Comparison of ENCODE assay signal across 9 mouse cellular contexts in genomic region chr1:42539541-42540520, GRCm38 (mm10).
DNase-seq lines count a peak whose midpoint lies in the region; ATAC-seq and TF ChIP-seq lines count a peak whose summit lies in the region.
"Had no signal": no experiment of that assay in that cellular context is flagged by ENCODE, and none has a peak within 500 bp of the region (broad histone marks: within the 10 kb centered on the region; RNA-seq: fewer than 3 reads in every experiment).

No protein-coding gene starts in this region.

- H3K4me2 ChIP-seq in lung, embryonic 15.5 days, result peak overlapping the region; percentile 50
- H3K4me2 ChIP-seq in hindbrain, embryonic 13.5 days, result peak overlapping the region; percentile 53
- peak overlapping the region; percentile 49 for H3K4me2 ChIP-seq in neural tube, embryonic 15.5 days
- no peak overlapping the region for H3K4me2 ChIP-seq in liver, embryonic 11.5 days
- H3K4me2 ChIP-seq in liver, embryonic 12.5 days, result no peak overlapping the region

- no peak for TF ChIP-seq CTCF in lung, adult 2 months (IDR thresholded peaks at IDR 0.05; ENCODE audit: insufficient read depth, low read length)

- no peaks in the 10 kb centered on the region for H3K27me3 ChIP-seq in lung, embryonic 15.5 days
- peaks cover 7% of the 10 kb centered on the region; the same call in 1 of the 2 replicates for H3K27me3 ChIP-seq in hindbrain, embryonic 13.5 days
- H3K27me3 ChIP-seq in neural tube, embryonic 15.5 days (replicated peaks), result 0 out of 2 replicates have a peak, but pooled peaks cover 3% of the 10 kb centered on the region
- H3K27me3 ChIP-seq in liver, embryonic 11.5 days (replicated peaks; ENCODE audit: control insufficient read depth, insufficient read depth, low read length), result no peaks in the 10 kb centered on the region
- no peaks in the 10 kb centered on the region for H3K27me3 ChIP-seq in liver, embryonic 12.5 days (replicated peaks)

- ATAC-seq in lung, embryonic 15.5 days (ENCODE audit: borderline replicate concordance, extremely low read depth, low FRiP score, low TSS enrichment), result 0 out of 2 replicates have a peak, but pooled peaks have one; percentile 8
- peak; percentile 53 for ATAC-seq in hindbrain, embryonic 13.5 days (ENCODE audit: low FRiP score)
- ATAC-seq in neural tube, embryonic 15.5 days (ENCODE audit: low FRiP score), result peak; percentile 75
- no peak for ATAC-seq in liver, embryonic 11.5 days (replicated peaks; ENCODE audit: low FRiP score)
- ATAC-seq in liver, embryonic 12.5 days, result no peak

- H3K4me3 ChIP-seq in lung, embryonic 15.5 days, result no peak overlapping the region; the same call in 1 of the 2 replicates
- no peak overlapping the region for H3K4me3 ChIP-seq in lung, adult 2 months (replicated peaks; ENCODE audit: extremely low read depth, low read depth, low read length)
- peak overlapping the region; percentile 29 for H3K4me3 ChIP-seq in hindbrain, embryonic 13.5 days
- H3K4me3 ChIP-seq in neural tube, embryonic 15.5 days (replicated peaks), result peak overlapping the region; percentile 27
- no peak overlapping the region for H3K4me3 ChIP-seq in liver, embryonic 11.5 days (ENCODE audit: low read depth, low read length)
- H3K4me3 ChIP-seq in liver, embryonic 12.5 days, result no peak overlapping the region
- H3K4me3 ChIP-seq: erythroblast, embryonic 14.5 days had no signal

- H3K4me1 ChIP-seq in lung, embryonic 15.5 days, result 0 out of 2 replicates have a peak, but pooled peaks cover 6% of the 10 kb centered on the region
- no peaks in the 10 kb centered on the region for H3K4me1 ChIP-seq in lung, adult 2 months (ENCODE audit: control insufficient read depth, insufficient read depth, low read length)
- peaks cover 43% of the 10 kb centered on the region for H3K4me1 ChIP-seq in hindbrain, embryonic 13.5 days (replicated peaks)
- peaks cover 38% of the 10 kb centered on the region for H3K4me1 ChIP-seq in neural tube, embryonic 15.5 days
- H3K4me1 ChIP-seq in liver, embryonic 11.5 days (replicated peaks; ENCODE audit: control insufficient read depth, insufficient read depth, low read length), result no peaks in the 10 kb centered on the region
- H3K4me1 ChIP-seq in liver, embryonic 12.5 days, result no peaks in the 10 kb centered on the region

- DNase-seq in lung, adult 2 months, result no peak
- peak; percentile 7 to 45 for DNase-seq in left cerebral cortex, adult 18-20 months (ENCODE audit: low spot score in 2 of 2)
- DNase-seq in liver, embryonic 11.5 days (ENCODE audit: low spot score), result no peak
- DNase-seq in gastrocnemius, postnatal 10 days, result no peak

- no peak overlapping the region for H3K9ac ChIP-seq in lung, embryonic 15.5 days
- H3K9ac ChIP-seq in hindbrain, embryonic 13.5 days, result peak overlapping the region; percentile 51
- H3K9ac ChIP-seq in neural tube, embryonic 15.5 days (replicated peaks), result no peak overlapping the region
- no peak overlapping the region for H3K9ac ChIP-seq in liver, embryonic 11.5 days (ENCODE audit: low read depth, low read length)
- no peak overlapping the region for H3K9ac ChIP-seq in liver, embryonic 12.5 days

- no peak overlapping the region for H3K27ac ChIP-seq in lung, embryonic 15.5 days
- H3K27ac ChIP-seq in hindbrain, embryonic 13.5 days, result peak overlapping the region; percentile 78
- H3K27ac ChIP-seq in neural tube, embryonic 15.5 days (replicated peaks), result peak overlapping the region; percentile 78
- no peak overlapping the region for H3K27ac ChIP-seq in liver, embryonic 11.5 days (ENCODE audit: low read depth, low read length)
- H3K27ac ChIP-seq in liver, embryonic 12.5 days, result no peak overlapping the region

- 40% methylated on average over 26 of the region's 26 CpGs for WGBS in lung, embryonic 15.5 days
- 44% methylated on average over 26 of the region's 26 CpGs for WGBS in lung, adult 2 months
- WGBS in hindbrain, embryonic 13.5 days, result 21% methylated on average over 26 of the region's 26 CpGs
- 12% methylated on average over 26 of the region's 26 CpGs for WGBS in neural tube, embryonic 15.5 days
- 76% methylated on average over 26 of the region's 26 CpGs for WGBS in liver, embryonic 11.5 days
- 73% methylated on average over 26 of the region's 26 CpGs for WGBS in liver, embryonic 12.5 days (ENCODE audit: insufficient replicate concordance)

- TF ChIP-seq POLR2A in lung, adult 2 months (IDR thresholded peaks at IDR 0.05; ENCODE audit: borderline replicate concordance, extremely low read depth, low read depth, low read length), result no peak

- no peaks in the 10 kb centered on the region for H3K9me3 ChIP-seq in lung, embryonic 15.5 days
- no peaks in the 10 kb centered on the region for H3K9me3 ChIP-seq in hindbrain, embryonic 13.5 days
- no peaks in the 10 kb centered on the region for H3K9me3 ChIP-seq in neural tube, embryonic 15.5 days (replicated peaks)
- no peaks in the 10 kb centered on the region for H3K9me3 ChIP-seq in liver, embryonic 11.5 days (ENCODE audit: control insufficient read depth, low read length)
- H3K9me3 ChIP-seq in liver, embryonic 12.5 days (replicated peaks), result no peaks in the 10 kb centered on the region

- no peaks in the 10 kb centered on the region for H3K36me3 ChIP-seq in lung, embryonic 15.5 days
- H3K36me3 ChIP-seq in hindbrain, embryonic 13.5 days, result no peaks in the 10 kb centered on the region
- no peaks in the 10 kb centered on the region for H3K36me3 ChIP-seq in neural tube, embryonic 15.5 days
- H3K36me3 ChIP-seq in liver, embryonic 11.5 days (ENCODE audit: control insufficient read depth, insufficient read depth, low read length), result no peaks in the 10 kb centered on the region
- H3K36me3 ChIP-seq in liver, embryonic 12.5 days, result no peaks in the 10 kb centered on the region

Comparison
In these comparisons a context has a peak if more than half of its experiments do, and no peak if none do; other contexts are left out.
1. ATAC-seq: peak in lung, embryonic 15.5 days (single experiment), hindbrain, embryonic 13.5 days (single experiment) and neural tube, embryonic 15.5 days (single experiment); none in liver, embryonic 11.5 days (single experiment) and liver, embryonic 12.5 days (single experiment).
2. H3K27ac ChIP-seq: peak in hindbrain, embryonic 13.5 days (single experiment) and neural tube, embryonic 15.5 days (single experiment); none in lung, embryonic 15.5 days (single experiment), liver, embryonic 11.5 days (single experiment) and liver, embryonic 12.5 days (single experiment).
3. H3K4me2 ChIP-seq: peak in lung, embryonic 15.5 days (single experiment), hindbrain, embryonic 13.5 days (single experiment) and neural tube, embryonic 15.5 days (single experiment); none in liver, embryonic 11.5 days (single experiment) and liver, embryonic 12.5 days (single experiment).
4. H3K4me3 ChIP-seq: peak in hindbrain, embryonic 13.5 days (single experiment) and neural tube, embryonic 15.5 days (single experiment); none in lung, embryonic 15.5 days (single experiment), lung, adult 2 months (single experiment), liver, embryonic 11.5 days (single experiment) and liver, embryonic 12.5 days (single experiment).
5. DNase-seq: peak in left cerebral cortex, adult 18-20 months (2 of 2); none in lung, adult 2 months (single experiment), liver, embryonic 11.5 days (single experiment) and gastrocnemius, postnatal 10 days (single experiment).